Mouse (Mus musculus) intestine, postnatal 0 days (tissue): ENCODE measurements at regions not wholly inside any gene's neighbourhood (a gene's known extent, or its start where the extent isn't known, plus 50 kb on each side); places are given as distances from the start of the nearest gene placed in this dataset.

Experiments used
- ATAC-seq: fragments of 200-750 bp; cut with Nextera tagmentation; 2 replicates; pipeline ENCODE4 v1.8.0; 2017; ENCODE audit warnings: mild to moderate bottlenecking, moderate TSS enrichment, moderate library complexity
- H3K27ac ChIP-seq: fragments of 300-500 bp; sonication (generic); 2 replicates; pipeline ENCODE4 v1.5.1; 2014; ENCODE audit warnings: mild to moderate bottlenecking, low read depth, low read length, moderate library complexity
- H3K27me3 ChIP-seq: fragments of 300-500 bp; sonication (generic); replicated peaks from 2 replicates; pipeline ENCODE4 v1.6.1; 2014; ENCODE audit warnings: low read length, mixed read lengths; ENCODE audit not compliant: control insufficient read depth, insufficient read depth
- H3K36me3 ChIP-seq: fragments of 300-500 bp; sonication (generic); 2 replicates; pipeline ENCODE4 v1.6.1; 2014; ENCODE audit warnings: mild to moderate bottlenecking, moderate library complexity; ENCODE audit not compliant: control insufficient read depth, insufficient read depth
- H3K4me1 ChIP-seq: fragments of 300-500 bp; sonication (generic); replicated peaks from 2 replicates; pipeline ENCODE4 v1.6.1; 2014; ENCODE audit warnings: antibody characterized with exemption, low read length, mixed read lengths; ENCODE audit not compliant: control insufficient read depth, insufficient read depth
- H3K4me2 ChIP-seq: fragments of 300-500 bp; sonication (generic); replicated peaks from 2 replicates; pipeline ENCODE4 v1.6.1; 2014; ENCODE audit warnings: low read depth, mild to moderate bottlenecking, moderate library complexity
- H3K4me3 ChIP-seq: fragments of 300-500 bp; sonication (generic); 2 replicates; pipeline ENCODE4 v1.5.1; 2014; ENCODE audit warnings: low read depth, low read length
- H3K9ac ChIP-seq: fragments of 300-500 bp; sonication (generic); 2 replicates; pipeline ENCODE4 v1.6.1; 2014; ENCODE audit warnings: mild to moderate bottlenecking, low read depth, low read length
- H3K9me3 ChIP-seq: fragments of 300-500 bp; sonication (generic); 2 replicates; pipeline ENCODE4 v1.6.1; 2016; ENCODE audit warnings: mixed run types; ENCODE audit not compliant: control insufficient read depth
- CTCF ChIP-seq: sonication (generic); IDR thresholded peaks from 2 replicates; pipeline ENCODE4 v1.5.1; 2016; ENCODE audit warnings: low read depth, mild to moderate bottlenecking, control low read depth, antibody characterized with exemption, moderate library complexity
- WGBS: fragments of 180-500 bp; shearing (Covaris S2); extraction: QIAGEN DNeasy Blood & Tissue Kit; methylation state at CpG from one replicate; pipeline ENCODE4 v1.1.7; 2014; 5-methylcytosine and 5-hydroxymethylcytosine counted together

GRCm38 (mm10) chr6:7252286-7252685, 296.5 kb downstream of the Sdhaf3 start:
- 57% methylated on average over 7 of the region's 7 CpGs for WGBS
- H3K27me3 ChIP-seq: no peaks in the 10 kb centered on the region
- H3K4me3 ChIP-seq: no peak overlapping the region
- H3K4me2 ChIP-seq: no peak overlapping the region
- no peak overlapping the region for H3K27ac ChIP-seq
- no peak for TF ChIP-seq CTCF
- no peak for ATAC-seq
- no peaks in the 10 kb centered on the region for H3K9me3 ChIP-seq
- no peaks in the 10 kb centered on the region for H3K4me1 ChIP-seq
- no peaks in the 10 kb centered on the region for H3K36me3 ChIP-seq
- H3K9ac ChIP-seq: no peak overlapping the region

GRCm38 (mm10) chr6:7277431-7277830, 277.2 kb upstream of the Tac1 start:
- Histone ChIP-seq H3K27me3 (no peaks in the 10 kb centered on the region), H3K36me3 (no peaks in the 10 kb centered on the region), H3K4me3 (no peak overlapping the region), H3K4me2 (no peak overlapping the region), H3K4me1 (no peaks in the 10 kb centered on the region), H3K9ac (no peak overlapping the region), H3K27ac (no peak overlapping the region), H3K9me3 (no peaks in the 10 kb centered on the region)
- no peak for ATAC-seq
- 42% methylated on average over 4 of the region's 4 CpGs for WGBS
- no peak for TF ChIP-seq CTCF

GRCm38 (mm10) chr6:7306956-7307355, 247.7 kb upstream of the Tac1 start:
- no peak overlapping the region for H3K4me3 ChIP-seq
- H3K36me3 ChIP-seq: no peaks in the 10 kb centered on the region
- no peak overlapping the region for H3K27ac ChIP-seq
- ATAC-seq: no peak
- no peak overlapping the region for H3K4me2 ChIP-seq
- H3K9me3 ChIP-seq: no peaks in the 10 kb centered on the region
- H3K4me1 ChIP-seq: no peaks in the 10 kb centered on the region
- no peaks in the 10 kb centered on the region for H3K27me3 ChIP-seq
- WGBS: 72% methylated on average over 1 of the region's 1 CpGs
- no peak overlapping the region for H3K9ac ChIP-seq
- no peak for TF ChIP-seq CTCF

- Histone ChIP-seq H3K9me3 (no peaks in the 10 kb centered on the region), H3K27me3 (no peaks in the 10 kb centered on the region), H3K36me3 (no peaks in the 10 kb centered on the region), H3K27ac (no peak overlapping the region), H3K9ac (no peak overlapping the region), H3K4me2 (no peak overlapping the region), H3K4me1 (no peaks in the 10 kb centered on the region), H3K4me3 (no peak overlapping the region)
- WGBS: 84% methylated on average over 3 of the region's 3 CpGs
- ATAC-seq: no peak
- no peak for TF ChIP-seq CTCF
Observed at GRCm38 (mm10) chr6:7313496-7313895, 241.2 kb upstream of the Tac1 start.

GRCm38 (mm10) chr6:7326974-7327373, 227.7 kb upstream of the Tac1 start:
- Histone ChIP-seq H3K4me3 (no peak overlapping the region), H3K4me1 (no peaks in the 10 kb centered on the region)
- WGBS: 65% methylated on average over 4 of the region's 4 CpGs

GRCm38 (mm10) chr6:7356634-7357033, 198.0 kb upstream of the Tac1 start:
- no peak overlapping the region for H3K4me2 ChIP-seq
- no peaks in the 10 kb centered on the region for H3K36me3 ChIP-seq
- WGBS: 46% methylated on average over 2 of the region's 2 CpGs
- H3K27me3 ChIP-seq: no peaks in the 10 kb centered on the region
- ATAC-seq: no peak
- H3K27ac ChIP-seq: no peak overlapping the region
- no peaks in the 10 kb centered on the region for H3K4me1 ChIP-seq
- H3K9me3 ChIP-seq: no peaks in the 10 kb centered on the region
- H3K4me3 ChIP-seq: no peak overlapping the region
- no peak overlapping the region for H3K9ac ChIP-seq
- no peak for TF ChIP-seq CTCF

More at GRCm38 (mm10) chr6:7326974-7327373, 227.7 kb upstream of the Tac1 start:
- TF ChIP-seq CTCF: no peak
- H3K27me3 ChIP-seq: no peaks in the 10 kb centered on the region
- H3K4me2 ChIP-seq: no peak overlapping the region
- no peaks in the 10 kb centered on the region for H3K36me3 ChIP-seq
- H3K27ac ChIP-seq: no peak overlapping the region
- no peaks in the 10 kb centered on the region for H3K9me3 ChIP-seq
- no peak for ATAC-seq
- H3K9ac ChIP-seq: no peak overlapping the region

- Histone ChIP-seq H3K36me3 (no peaks in the 10 kb centered on the region), H3K4me1 (no peaks in the 10 kb centered on the region), H3K27ac (no peak overlapping the region), H3K9ac (no peak overlapping the region), H3K27me3 (no peaks in the 10 kb centered on the region), H3K9me3 (no peaks in the 10 kb centered on the region), H3K4me2 (no peak overlapping the region), H3K4me3 (no peak overlapping the region)
- no peak for TF ChIP-seq CTCF
- WGBS: 71% methylated on average over 1 of the region's 1 CpGs
- no peak for ATAC-seq
Observed at GRCm38 (mm10) chr6:7367166-7367565, 187.5 kb upstream of the Tac1 start.
